Mouse (Mus musculus) monocyte, adult 2 months (primary cell): ENCODE results near the gene Tle4.

Experiments used
- DNase-seq, 2 experiments: peaks; one replicate each; pipeline ENCODE4 v3.0.0; 2022; ENCODE audit warnings: low spot score in 2 of 2, low read depth in 1 of 2

The Tle4 gene

GRCm38 (mm10) chr19:14414957-14415356, 182.9 kb downstream of the Tle4 start:
- DNase-seq, result no peak

GRCm38 (mm10) chr19:14406603-14407002, 191.2 kb downstream of the Tle4 start:
- no peak for DNase-seq
